Mouse (Mus musculus) lung, postnatal 4 days (tissue): Measurements from ENCODE around the gene Ccdc170.

Experiments
- DNase-seq, 2 experiments: peaks; one replicate each; pipeline ENCODE4 v3.0.0; 2021

Ccdc170 gene

DNA sequence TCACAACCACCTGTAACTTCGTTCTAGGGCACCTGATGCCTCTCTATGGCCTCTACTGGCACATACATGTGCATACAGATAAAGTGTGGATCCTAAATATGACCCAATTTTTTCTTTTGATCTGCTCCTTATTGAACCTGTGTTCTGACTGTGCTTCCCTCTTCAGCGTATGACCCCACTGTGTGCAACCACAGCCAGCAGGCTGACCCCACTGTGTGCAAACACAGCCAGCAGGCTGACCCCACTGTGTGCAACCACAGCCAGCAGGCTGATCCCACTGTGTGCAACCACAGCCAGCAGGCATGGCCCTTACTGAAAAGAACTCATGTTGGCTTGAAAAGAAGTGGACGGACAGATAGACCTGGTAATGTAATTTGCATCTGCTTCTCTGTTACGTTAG, 120.2 kb downstream of the Ccdc170 start:
- no peak for DNase-seq

GRCm38 (mm10) chr10:4604527-4605209, 122.4 kb downstream of the Ccdc170 start:
- no peak for DNase-seq

DNA sequence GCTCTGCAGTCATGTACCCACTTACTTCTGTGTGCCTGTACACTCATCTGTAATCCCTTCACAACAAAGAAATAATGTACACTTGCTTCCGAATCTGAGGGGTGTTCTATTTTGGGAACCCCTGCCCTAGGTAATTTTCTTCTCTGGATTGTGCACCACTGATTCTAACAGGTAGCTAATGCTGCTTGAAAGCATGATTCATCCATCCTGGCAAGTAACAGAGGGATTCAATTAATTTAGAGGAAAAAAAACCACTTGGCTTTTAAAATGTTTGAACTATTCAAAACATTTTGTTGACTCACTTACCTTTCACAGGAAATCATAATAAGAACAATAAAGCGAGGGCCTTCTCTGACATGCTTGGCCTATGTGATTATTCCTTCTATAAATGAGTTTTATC, 127.9 kb downstream of the Ccdc170 start:
- no peak for DNase-seq

DNA sequence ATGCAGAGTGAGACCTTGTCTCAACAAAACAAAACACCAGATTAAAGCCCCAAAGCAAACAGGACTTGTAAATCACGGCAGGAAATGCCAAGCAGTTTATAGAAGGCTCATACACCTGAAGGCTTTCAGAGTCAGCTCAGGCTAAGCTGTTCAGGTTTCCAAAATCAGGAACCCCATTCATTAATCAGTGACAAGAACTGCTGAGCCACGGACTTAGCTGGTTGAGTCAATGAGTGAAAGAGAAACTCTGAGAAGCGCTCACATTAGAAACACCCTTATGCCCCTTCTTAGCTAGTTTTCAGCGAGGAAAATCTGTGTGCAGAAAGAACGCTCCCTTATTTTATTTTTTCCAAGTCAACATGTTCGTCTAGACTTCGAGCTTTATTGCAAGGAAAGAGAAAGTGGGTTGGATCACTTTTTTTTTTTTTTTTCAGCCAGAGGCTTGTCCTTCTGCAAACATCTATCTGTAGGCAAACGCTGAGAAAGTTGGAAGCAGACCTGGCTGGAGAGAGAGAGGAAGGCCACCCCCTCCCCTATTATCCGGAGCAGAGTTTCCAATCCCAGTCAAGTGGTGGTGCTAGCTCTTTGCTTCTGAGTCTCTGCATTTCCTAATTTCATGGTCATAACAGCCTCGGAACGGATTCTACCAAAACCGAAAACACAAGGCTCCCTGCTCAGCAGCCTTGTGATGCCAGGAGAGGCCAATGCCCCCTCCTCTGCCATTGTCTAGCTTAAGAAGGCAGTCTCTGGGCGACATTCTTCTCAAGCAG, 129.3 kb downstream of the Ccdc170 start, which contains the start of gene Esr1:
Esr1 (plus strand) TSS at position 208 of the 770 bp plus-strand sequence.
- no peak for DNase-seq
